Mouse (Mus musculus): Measurements from ENCODE around the gene Palmd. TPM values are rescaled to one million over a fixed set of nuclear protein-coding genes. Genes with fewer than 3 reads are reported as not detected.

Palmd gene
- polyA plus RNA-seq, 1 experiment = not detected

DNA sequence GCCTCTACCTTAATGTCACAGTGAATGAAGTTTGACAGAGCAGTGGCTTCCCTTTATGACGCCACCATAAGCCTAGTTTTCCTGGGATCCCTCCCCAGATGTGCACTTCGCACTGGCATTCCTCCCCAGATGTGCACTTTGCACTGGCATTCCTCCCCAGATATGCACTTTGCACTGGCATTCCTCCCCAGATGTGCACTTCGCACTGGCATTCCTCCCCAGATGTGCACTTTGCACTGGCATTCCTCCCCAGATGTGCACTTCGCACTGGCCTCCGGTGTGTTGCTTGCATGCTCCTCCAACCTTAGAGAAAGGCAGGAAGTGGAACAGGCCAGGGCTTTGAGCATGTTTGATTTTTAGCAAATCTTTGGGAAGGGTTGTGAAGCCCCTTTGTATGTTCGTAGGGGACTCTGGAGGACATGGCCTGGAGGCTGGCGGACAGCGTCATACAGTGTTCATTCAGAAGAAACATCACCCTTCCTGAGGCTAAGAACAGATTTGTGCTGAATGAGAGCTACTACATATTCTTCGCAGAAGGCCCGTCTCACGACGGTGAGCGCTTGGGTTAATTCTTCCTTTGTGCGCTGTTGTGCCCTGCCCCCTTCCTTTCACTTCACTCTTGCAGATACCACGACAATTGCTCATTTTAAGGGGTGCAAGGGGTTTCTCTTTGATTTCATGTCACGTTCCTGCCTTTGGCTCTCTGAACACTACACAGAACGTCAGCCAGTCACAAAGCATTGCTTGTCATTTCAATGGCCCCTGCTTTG, 77.2 kb downstream of the Palmd start:
- H3K4me3 ChIP-seq (ENCODE audit: insufficient read depth, low read depth, low read length) = no peak overlapping the region
- 65% methylated on average over 17 of the region's 17 CpGs for WGBS
- no peak overlapping the region for H3K27ac ChIP-seq (ENCODE audit: insufficient read depth, low read depth, low read length)
- TF ChIP-seq CTCF (IDR thresholded peaks at IDR 0.05; ENCODE audit: insufficient read depth, low read depth, low read length) = no peak
- no peak for TF ChIP-seq POLR2A (IDR thresholded peaks at IDR 0.05; ENCODE audit: insufficient read depth, low read depth, low read length)
- no peaks in the 10 kb centered on the region for H3K4me1 ChIP-seq (ENCODE audit: control insufficient read depth, insufficient read depth, low read length)

DNA sequence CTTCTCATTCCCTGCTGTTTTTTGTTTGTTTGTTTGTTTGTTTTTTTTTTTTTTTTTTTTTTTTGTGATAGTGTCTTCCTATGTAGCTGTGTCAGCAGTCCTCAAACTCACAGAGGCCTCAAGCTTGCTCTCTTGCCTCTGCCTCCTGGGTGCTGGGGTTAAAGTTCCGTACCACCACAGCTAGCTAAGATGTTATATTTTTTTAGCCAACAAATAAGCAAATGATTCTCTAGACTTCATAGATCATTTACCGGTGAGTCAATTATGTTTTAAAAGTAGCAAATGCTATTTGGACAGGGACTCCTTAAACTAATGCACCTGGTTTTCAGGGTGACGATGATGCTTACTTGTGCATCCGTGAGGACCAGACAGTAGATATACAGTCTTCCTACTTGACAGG, 78.2 kb downstream of the Palmd start:
- Histone ChIP-seq H3K27ac (ENCODE audit: insufficient read depth, low read depth, low read length) (no peak overlapping the region), H3K4me1 (ENCODE audit: control insufficient read depth, insufficient read depth, low read length) (no peaks in the 10 kb centered on the region), H3K4me3 (ENCODE audit: insufficient read depth, low read depth, low read length) (no peak overlapping the region)
- 97% methylated on average over 4 of the region's 4 CpGs for WGBS
- TF ChIP-seq POLR2A (IDR thresholded peaks at IDR 0.05; ENCODE audit: insufficient read depth, low read depth, low read length) = no peak
- no peak for TF ChIP-seq CTCF (IDR thresholded peaks at IDR 0.05; ENCODE audit: insufficient read depth, low read depth, low read length)

DNA sequence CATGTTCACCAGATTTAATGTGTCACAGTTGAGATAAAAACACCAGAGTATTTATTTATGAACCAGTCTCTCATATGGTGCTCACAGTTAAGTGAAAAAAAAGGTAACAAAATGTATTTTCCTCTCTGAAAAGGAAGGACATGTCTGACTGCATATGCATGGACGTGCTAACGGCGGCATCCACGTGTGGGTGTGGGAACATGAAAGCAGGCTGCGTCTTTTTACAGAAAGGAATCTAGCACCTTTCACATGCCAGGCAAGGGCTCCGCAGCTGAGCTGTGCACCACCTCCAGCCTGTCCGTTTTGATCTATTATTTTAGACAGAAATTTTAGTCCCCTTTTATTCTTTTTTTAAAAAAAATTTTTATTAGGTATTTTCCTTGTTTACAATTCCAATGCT, 79.4 kb downstream of the Palmd start:
- Histone ChIP-seq H3K4me1 (ENCODE audit: control insufficient read depth, insufficient read depth, low read length) (no peaks in the 10 kb centered on the region), H3K27ac (ENCODE audit: insufficient read depth, low read depth, low read length) (no peak overlapping the region), H3K4me3 (ENCODE audit: insufficient read depth, low read depth, low read length) (no peak overlapping the region)
- TF ChIP-seq POLR2A (IDR thresholded peaks at IDR 0.05; ENCODE audit: insufficient read depth, low read depth, low read length) (no peak), CTCF (IDR thresholded peaks at IDR 0.05; ENCODE audit: insufficient read depth, low read depth, low read length) (no peak)
- WGBS = 94% methylated on average over 7 of the region's 7 CpGs

DNA sequence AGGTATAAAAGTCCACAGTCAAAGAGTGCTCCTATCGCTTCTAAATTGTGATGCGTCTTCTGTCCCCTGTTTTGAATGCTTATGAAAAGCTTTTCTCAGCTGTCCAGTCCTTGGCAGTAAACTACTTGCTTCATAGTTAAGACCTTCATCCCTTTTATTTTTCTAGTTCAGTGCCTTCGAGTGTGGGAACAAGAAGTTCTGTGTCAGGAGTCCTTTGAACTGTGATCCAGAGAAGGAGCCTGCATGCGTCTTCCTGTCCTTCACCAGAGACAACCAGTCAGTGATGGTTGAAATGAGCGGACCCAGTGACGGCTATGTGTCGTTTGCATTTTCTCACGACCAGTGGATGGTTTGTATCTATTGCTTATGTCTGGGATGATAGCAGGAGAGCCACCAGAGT, 83.8 kb downstream of the Palmd start:
- TF ChIP-seq CTCF (IDR thresholded peaks at IDR 0.05; ENCODE audit: insufficient read depth, low read depth, low read length) (no peak), POLR2A (IDR thresholded peaks at IDR 0.05; ENCODE audit: insufficient read depth, low read depth, low read length) (no peak)
- Histone ChIP-seq H3K27ac (ENCODE audit: insufficient read depth, low read depth, low read length) (no peak overlapping the region), H3K4me3 (ENCODE audit: insufficient read depth, low read depth, low read length) (no peak overlapping the region), H3K4me1 (ENCODE audit: control insufficient read depth, insufficient read depth, low read length) (no peaks in the 10 kb centered on the region)
- 69% methylated on average over 8 of the region's 8 CpGs for WGBS

DNA sequence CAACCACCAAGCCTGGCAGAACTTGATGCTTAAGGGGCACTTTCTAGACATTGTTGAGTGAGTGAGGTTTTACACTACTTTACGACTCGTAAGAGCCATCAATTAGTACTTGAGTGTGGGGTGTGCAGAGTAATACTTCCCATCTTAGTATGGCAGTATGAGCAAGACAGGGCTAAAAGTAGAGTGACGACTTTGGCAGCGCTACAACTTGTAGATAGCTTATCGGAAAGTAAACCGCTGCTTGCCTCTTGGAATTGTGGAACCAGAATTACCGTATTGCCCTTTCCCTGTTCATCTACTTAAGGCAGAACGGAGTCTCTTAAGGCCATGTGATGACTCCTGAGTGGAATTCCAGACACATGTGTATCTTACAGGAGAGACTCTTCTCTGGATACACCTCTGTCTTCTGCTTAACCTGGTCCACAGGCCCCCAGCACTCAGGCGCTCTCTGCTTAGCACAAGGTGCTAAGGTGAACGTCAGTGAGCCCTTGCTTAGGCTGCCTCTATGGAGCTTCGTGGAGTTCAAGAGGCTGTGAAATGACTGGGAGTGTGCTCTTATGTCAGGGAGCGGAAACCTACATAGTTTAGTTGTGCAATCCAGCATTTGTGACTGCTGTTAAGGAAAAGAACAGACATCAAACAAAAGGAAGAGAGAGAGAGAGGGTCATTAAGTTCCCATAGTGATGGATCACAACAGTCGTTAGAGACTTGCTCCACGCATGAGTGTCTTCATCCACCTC, 86.4 kb downstream of the Palmd start:
- 95% methylated on average over 14 of the region's 14 CpGs for WGBS
- TF ChIP-seq POLR2A (IDR thresholded peaks at IDR 0.05; ENCODE audit: insufficient read depth, low read depth, low read length) (no peak), CTCF (IDR thresholded peaks at IDR 0.05; ENCODE audit: insufficient read depth, low read depth, low read length) (no peak)

DNA sequence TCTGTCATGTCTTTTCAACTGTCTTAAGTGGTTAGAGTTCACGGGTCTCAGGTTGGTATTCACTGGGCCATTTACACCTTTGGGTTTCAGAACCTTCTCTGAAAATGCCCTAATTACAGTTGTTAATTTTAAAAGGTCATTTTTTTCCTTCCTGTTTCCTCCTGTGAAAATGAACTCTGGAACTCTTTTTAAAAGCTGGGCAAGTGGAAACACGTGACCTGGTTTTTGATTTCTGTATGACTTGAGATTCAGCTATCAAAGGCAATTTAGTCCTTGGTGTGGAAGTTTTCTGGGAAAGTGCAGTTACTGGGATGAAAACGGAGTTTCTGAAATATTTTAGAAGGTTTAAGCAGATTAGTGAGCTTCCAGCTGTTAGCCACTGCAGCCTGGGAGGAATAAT, 98.4 kb downstream of the Palmd start:
- no peaks in the 10 kb centered on the region for H3K4me1 ChIP-seq (ENCODE audit: control insufficient read depth, insufficient read depth, low read length)
- TF ChIP-seq POLR2A (IDR thresholded peaks at IDR 0.05; ENCODE audit: insufficient read depth, low read depth, low read length) = no peak
- no peak for TF ChIP-seq CTCF (IDR thresholded peaks at IDR 0.05; ENCODE audit: insufficient read depth, low read depth, low read length)
- no peak overlapping the region for H3K4me3 ChIP-seq (ENCODE audit: insufficient read depth, low read depth, low read length)
- H3K27ac ChIP-seq (ENCODE audit: insufficient read depth, low read depth, low read length) = no peak overlapping the region
- WGBS = 43% methylated on average over 3 of the region's 3 CpGs

More for the DNA sequence above, 86.4 kb downstream of the Palmd start:
- H3K4me1 ChIP-seq (ENCODE audit: control insufficient read depth, insufficient read depth, low read length) = no peaks in the 10 kb centered on the region
- H3K27ac ChIP-seq (ENCODE audit: insufficient read depth, low read depth, low read length) = no peak overlapping the region
- H3K4me3 ChIP-seq (ENCODE audit: insufficient read depth, low read depth, low read length) = no peak overlapping the region

Other genes starting within 250 kb of the Palmd start
- gene Agl, start 160.8 kb downstream of the Palmd start, polyA plus RNA-seq (2012; ENCODE audit: insufficient read depth, insufficient read length, low replicate concordance, missing spikeins) = not detected in 2 replicates
- not detected in 2 replicates for gene Frrs1, start 109.5 kb downstream of the Palmd start, polyA plus RNA-seq (2012; ENCODE audit: insufficient read depth, insufficient read length, low replicate concordance, missing spikeins)
- not detected in 2 replicates for gene 4930455H04Rik, start 720 bp downstream of the Palmd start, polyA plus RNA-seq (2012; ENCODE audit: insufficient read depth, insufficient read length, low replicate concordance, missing spikeins)

All from olfactory bulb, adult 2 months (tissue).